Mouse (Mus musculus) gastrocnemius, postnatal 10 days (tissue): Measurements from ENCODE around the gene Srms. TPM values are rescaled to one million over a fixed set of nuclear protein-coding genes. Genes with fewer than 3 reads are reported as not detected.
"Not testable (repeated sequence)": the region's sequence is repeated elsewhere in the genome, so short reads cannot be mapped to it uniquely, and the experiment has no call there.

Experiments
- DNase-seq: peaks from one replicate; pipeline ENCODE4 v3.0.0; 2021; ENCODE audit warnings: mixed read lengths
- total RNA-seq, 2 experiments: library from RNA; stranded (reverse); gene quantifications; 2 replicates each; pipeline ENCODE4 v1.2.3; 2021

Srms gene
- total RNA-seq, 2 experiments from 2014 or later: 0.12 to 0.14 TPM

GRCm38 (mm10) chr2:181219538-181220216 lies 6.7 kb upstream of the Srms start, which contains the start of gene Fndc11:
Gene Fndc11 (plus strand): TSS chr2:181220013.
- DNase-seq: peak; percentile 63

- DNase-seq: no peak
Measured at GRCm38 (mm10) chr2:181218881-181219485, 6.0 kb upstream of the Srms start.

GRCm38 (mm10) chr2:181216037-181216436 lies 3.1 kb upstream of the Srms start:
- DNase-seq: no peak

GRCm38 (mm10) chr2:181212389-181213020 lies 480 bp downstream of the Srms start:
- DNase-seq: no peak

GRCm38 (mm10) chr2:181206118-181206517 lies 6.9 kb downstream of the Srms start:
- DNase-seq: no peak

GRCm38 (mm10) chr2:181205678-181206077 lies 7.3 kb downstream of the Srms start:
- no peak for DNase-seq

GRCm38 (mm10) chr2:181202886-181203285 lies 10.1 kb downstream of the Srms start:
- no peak for DNase-seq

- DNase-seq: no peak
Measured at GRCm38 (mm10) chr2:181202422-181202821, 10.6 kb downstream of the Srms start, which contains the start of gene Ptk6. Gene Ptk6 (minus strand): TSS chr2:181202789.

GRCm38 (mm10) chr2:181201606-181202005 lies 11.4 kb downstream of the Srms start:
- no peak for DNase-seq

GRCm38 (mm10) chr2:181196628-181197300 lies 16.2 kb downstream of the Srms start:
- no peak for DNase-seq

GRCm38 (mm10) chr2:181193044-181193443 lies 19.9 kb downstream of the Srms start:
- no peak for DNase-seq

GRCm38 (mm10) chr2:181191936-181192335 lies 21.0 kb downstream of the Srms start:
- no peak for DNase-seq

- not testable (repeated sequence) for DNase-seq
Measured at GRCm38 (mm10) chr2:181191385-181191784, 21.6 kb downstream of the Srms start.

- DNase-seq: no peak
Measured at GRCm38 (mm10) chr2:181189321-181189720, 23.7 kb downstream of the Srms start.

GRCm38 (mm10) chr2:181188681-181189080 lies 24.3 kb downstream of the Srms start:
- DNase-seq: no peak

- peak; percentile 85 for DNase-seq
Measured at GRCm38 (mm10) chr2:181187121-181188000, 25.6 kb downstream of the Srms start, which contains the start of gene Ppdpf. Gene Ppdpf (plus strand): TSS chr2:181187247.

GRCm38 (mm10) chr2:181186635-181187034 lies 26.4 kb downstream of the Srms start:
- DNase-seq: peak; percentile 75

- DNase-seq: no peak
Measured at GRCm38 (mm10) chr2:181180898-181181297, 32.1 kb downstream of the Srms start.

GRCm38 (mm10) chr2:181178471-181178870 lies 34.5 kb downstream of the Srms start:
- DNase-seq: no peak

GRCm38 (mm10) chr2:181178015-181178414 lies 35.0 kb downstream of the Srms start:
- DNase-seq: no peak

- no peak for DNase-seq
Measured at GRCm38 (mm10) chr2:181174646-181175045, 38.3 kb downstream of the Srms start.

- no peak for DNase-seq
Measured at GRCm38 (mm10) chr2:181166469-181166868, 46.5 kb downstream of the Srms start.
